Mouse (Mus musculus) liver, postnatal 0 days (tissue): ENCODE data around the gene Meiob.

Experiments
- CTCF ChIP-seq: sonication (generic); IDR thresholded peaks from 2 replicates; pipeline ENCODE4 v1.5.1; 2016; ENCODE audit warnings: antibody characterized with exemption, low read depth
- EP300 ChIP-seq: IDR thresholded peaks from 2 replicates; pipeline ENCODE4 v1.6.1; 2016; ENCODE audit warnings: antibody characterized with exemption, low read depth, mild to moderate bottlenecking

- TF ChIP-seq CTCF (no peak), EP300 (no peak)
These were observed 47.5 kb downstream of the Meiob start for GRCm38 (mm10) chr17:24851381-24852125.
